Mouse (Mus musculus): ENCODE measurements at regions not wholly inside any gene's neighbourhood (a gene's known extent, or its start where the extent isn't known, plus 50 kb on each side); places are given as distances from the start of the nearest gene placed in this dataset.

DNA sequence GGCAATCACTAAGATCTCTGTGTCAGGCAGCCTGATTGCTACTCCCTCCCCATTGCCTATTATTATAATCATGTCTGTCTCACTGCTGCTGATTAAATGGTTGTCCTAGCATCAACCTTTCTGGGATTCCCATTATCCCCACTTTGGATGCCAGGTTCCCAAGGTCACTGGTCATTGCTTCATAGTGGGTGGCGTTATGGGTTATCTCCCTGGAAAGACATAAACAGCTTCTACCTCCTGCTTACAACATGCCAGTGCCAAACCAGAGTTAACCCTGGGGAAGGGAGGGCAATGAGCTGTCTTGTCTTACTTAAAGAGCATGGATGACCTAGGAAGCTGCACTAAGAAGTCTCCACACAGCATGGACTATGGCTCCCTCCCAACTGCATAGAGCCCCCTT lies 136.9 kb downstream of the Uaca start:
- no peak overlapping the region for H3K4me3 ChIP-seq
- H3K36me3 ChIP-seq (replicated peaks), result no peaks in the 10 kb centered on the region
- H3K4me1 ChIP-seq, result no peaks in the 10 kb centered on the region
- DNase-seq (ENCODE audit: low spot score), result no peak
- H3K27ac ChIP-seq (replicated peaks), result no peak overlapping the region
- WGBS, result 92% methylated on average over 1 of the region's 1 CpGs
- no peaks in the 10 kb centered on the region for H3K9me3 ChIP-seq
- H3K27me3 ChIP-seq (replicated peaks; ENCODE audit: low read depth, poor library complexity, severe bottlenecking), result no peaks in the 10 kb centered on the region

DNA sequence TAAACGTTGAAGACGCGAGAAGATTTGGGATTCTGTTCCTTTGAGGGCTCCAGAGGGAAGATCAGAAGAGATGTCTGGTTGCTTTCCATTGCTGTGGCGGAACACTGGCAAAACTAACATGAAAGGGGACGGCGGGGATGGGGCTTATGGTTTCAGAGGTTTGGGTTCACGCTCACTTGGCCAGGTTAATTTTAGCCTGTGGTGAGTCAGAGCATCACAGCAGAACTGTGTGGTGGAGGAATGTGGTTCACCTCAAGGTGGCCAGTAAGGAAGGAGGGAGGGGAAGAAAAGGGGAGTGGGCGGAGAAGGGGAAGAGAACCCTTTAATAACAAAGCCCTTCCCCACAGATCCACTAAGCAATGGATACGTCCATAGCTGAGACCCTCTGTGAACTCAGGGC lies 142.6 kb downstream of the Uaca start:
- H3K36me3 ChIP-seq (replicated peaks), result no peaks in the 10 kb centered on the region
- 88% methylated on average over 9 of the region's 9 CpGs for WGBS
- 0 out of 2 replicates have a peak, but pooled peaks cover 3% of the 10 kb centered on the region for H3K9me3 ChIP-seq
- H3K27me3 ChIP-seq (replicated peaks; ENCODE audit: low read depth, poor library complexity, severe bottlenecking), result peaks cover 12% of the 10 kb centered on the region; the same call in 1 of the 2 replicates
- DNase-seq (ENCODE audit: low spot score), result no peak
- H3K4me1 ChIP-seq, result peaks cover 18% of the 10 kb centered on the region
- no peak overlapping the region for H3K4me3 ChIP-seq
- H3K27ac ChIP-seq (replicated peaks), result no peak overlapping the region

DNA sequence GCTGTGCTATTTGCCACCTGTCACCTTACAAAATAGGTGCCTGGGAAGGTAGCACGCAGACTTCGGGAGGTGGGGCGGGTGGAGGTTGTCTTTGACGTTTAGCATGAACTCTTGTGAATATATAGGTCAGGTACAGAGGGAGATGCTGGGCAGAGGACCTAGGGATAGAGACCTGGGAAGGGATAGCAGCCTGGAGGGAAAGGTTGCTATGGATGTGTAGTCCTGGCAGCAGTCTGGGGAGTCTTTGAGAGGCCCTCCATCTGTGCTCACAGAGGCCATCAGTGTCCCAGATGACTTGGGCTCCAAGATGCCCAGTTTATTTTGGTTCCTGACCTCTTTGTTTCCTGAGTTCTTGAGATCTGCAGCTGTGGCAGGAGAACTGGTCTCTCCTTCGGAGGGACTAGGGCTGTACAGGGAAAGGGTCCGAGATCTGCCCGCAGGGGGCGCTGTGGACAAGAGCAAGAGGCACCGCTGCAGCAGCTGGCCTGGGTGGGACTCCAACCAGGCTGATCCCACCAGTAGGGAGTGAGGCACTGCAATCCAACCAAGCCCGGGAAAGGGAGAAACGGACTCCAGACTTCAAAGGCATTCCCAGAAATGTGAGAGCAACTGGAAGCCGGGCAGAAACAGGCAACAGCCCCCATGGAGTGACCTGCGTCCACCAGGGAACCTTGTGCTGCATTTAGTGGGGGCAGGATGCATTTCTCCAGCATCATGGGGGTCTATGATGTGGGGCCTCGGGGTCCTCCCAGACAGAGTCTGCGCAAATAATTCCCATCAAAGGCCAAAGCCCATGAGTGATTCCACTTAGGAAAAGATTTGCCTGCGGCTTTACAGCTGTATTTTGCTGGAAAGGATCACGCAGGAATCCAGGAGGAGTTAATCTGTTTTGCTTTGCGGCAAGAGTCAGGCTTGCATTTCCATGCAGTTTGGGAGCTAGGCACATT lies 145.8 kb downstream of the Uaca start:
- Histone ChIP-seq H3K36me3 (replicated peaks) (no peaks in the 10 kb centered on the region), H3K4me1 (peaks cover 21% of the 10 kb centered on the region), H3K4me3 (peak overlapping the region; percentile 29), H3K27ac (replicated peaks) (peak overlapping the region; percentile 57), H3K27me3 (replicated peaks; ENCODE audit: low read depth, poor library complexity, severe bottlenecking) (peaks cover 39% of the 10 kb centered on the region), H3K9me3 (0 out of 2 replicates have a peak, but pooled peaks cover 3% of the 10 kb centered on the region)
- 20% methylated on average over 18 of the region's 18 CpGs for WGBS
- peak; percentile 97 for DNase-seq (ENCODE audit: low spot score)

DNA sequence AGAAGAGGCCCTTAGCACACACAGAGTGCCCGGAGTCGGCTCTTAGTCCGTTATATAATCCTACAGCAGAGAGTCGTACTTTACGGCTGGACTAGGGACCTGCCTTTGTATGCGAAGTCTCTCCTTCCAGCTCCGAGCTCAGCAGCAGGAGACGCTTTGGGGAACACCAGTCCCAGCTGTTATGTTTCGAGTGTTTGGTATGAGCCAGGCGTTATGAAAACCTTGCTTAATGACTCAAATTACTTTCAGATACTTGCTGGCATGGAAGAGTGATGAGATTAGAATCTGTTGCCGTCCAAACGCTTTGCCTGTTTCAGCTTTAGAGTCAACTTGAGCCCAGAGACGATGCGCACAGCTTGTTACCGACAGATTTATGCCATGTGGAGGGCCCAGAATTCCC lies 153.0 kb downstream of the Uaca start:
- Histone ChIP-seq H3K36me3 (replicated peaks) (no peaks in the 10 kb centered on the region), H3K27ac (replicated peaks) (peak overlapping the region; percentile 59), H3K4me3 (no peak overlapping the region), H3K4me1 (peaks cover 49% of the 10 kb centered on the region), H3K9me3 (no peaks in the 10 kb centered on the region), H3K27me3 (replicated peaks; ENCODE audit: low read depth, poor library complexity, severe bottlenecking) (peaks cover 69% of the 10 kb centered on the region)
- WGBS, result 62% methylated on average over 15 of the region's 15 CpGs
- no peak for DNase-seq (ENCODE audit: low spot score)

DNA sequence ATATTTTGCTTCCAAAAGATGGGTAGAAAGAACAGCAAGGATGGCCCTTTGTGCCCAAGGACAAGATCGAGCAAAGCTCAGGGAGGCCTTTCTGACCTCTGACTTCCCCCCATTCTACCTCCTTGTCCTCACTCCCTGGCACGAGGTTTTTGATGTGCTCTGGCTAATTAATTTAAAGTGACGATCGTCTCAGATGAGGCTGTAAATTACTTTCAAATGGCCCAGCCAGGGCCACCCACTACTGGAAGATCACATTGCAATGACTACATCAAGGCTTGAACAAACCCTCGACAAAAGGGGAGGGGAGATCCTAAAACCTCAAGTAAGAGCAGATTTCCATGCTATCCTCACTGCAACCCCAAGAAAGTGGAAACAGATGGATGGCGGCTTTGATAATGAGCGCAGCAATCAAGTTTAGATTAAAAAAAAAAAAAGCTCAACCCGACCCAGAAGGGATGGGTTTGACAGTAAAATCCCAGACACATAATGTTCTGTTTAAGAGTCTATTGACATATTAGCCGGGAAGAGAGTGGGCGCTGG lies 154.3 kb downstream of the Uaca start:
- WGBS, result 30% methylated on average over 10 of the region's 10 CpGs
- H3K4me1 ChIP-seq, result peaks cover 48% of the 10 kb centered on the region
- H3K4me3 ChIP-seq, result no peak overlapping the region
- H3K9me3 ChIP-seq, result no peaks in the 10 kb centered on the region
- H3K27me3 ChIP-seq (replicated peaks; ENCODE audit: low read depth, poor library complexity, severe bottlenecking), result peaks cover 57% of the 10 kb centered on the region
- H3K27ac ChIP-seq (replicated peaks), result peak overlapping the region; percentile 59
- no peaks in the 10 kb centered on the region for H3K36me3 ChIP-seq (replicated peaks)
- peak; percentile 63 for DNase-seq (ENCODE audit: low spot score)

DNA sequence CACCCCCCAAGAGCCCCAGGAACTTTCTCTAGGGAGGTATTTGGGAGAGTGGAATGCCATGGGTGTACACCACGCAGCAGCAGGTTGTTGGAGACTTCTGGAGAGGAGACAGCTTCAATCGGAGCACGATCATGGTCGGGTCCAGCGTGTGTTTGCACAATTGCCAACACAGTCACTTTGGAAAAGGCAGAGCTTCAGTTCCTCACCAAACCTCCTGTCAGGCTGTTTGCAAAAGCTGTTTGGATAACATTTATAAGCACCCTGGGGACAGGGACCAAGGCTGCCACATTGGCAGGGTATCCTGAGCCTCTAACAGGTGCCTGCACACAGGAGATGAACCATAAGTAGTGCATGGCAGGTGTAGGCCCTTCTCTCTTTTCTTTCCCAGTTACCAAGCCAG lies 155.8 kb downstream of the Uaca start:
- Histone ChIP-seq H3K4me3 (no peak overlapping the region), H3K4me1 (peaks cover 48% of the 10 kb centered on the region), H3K27me3 (replicated peaks; ENCODE audit: low read depth, poor library complexity, severe bottlenecking) (peaks cover 41% of the 10 kb centered on the region), H3K27ac (replicated peaks) (no peak overlapping the region), H3K9me3 (no peaks in the 10 kb centered on the region), H3K36me3 (replicated peaks) (no peaks in the 10 kb centered on the region)
- WGBS, result 91% methylated on average over 5 of the region's 5 CpGs
- DNase-seq (ENCODE audit: low spot score), result no peak

DNA sequence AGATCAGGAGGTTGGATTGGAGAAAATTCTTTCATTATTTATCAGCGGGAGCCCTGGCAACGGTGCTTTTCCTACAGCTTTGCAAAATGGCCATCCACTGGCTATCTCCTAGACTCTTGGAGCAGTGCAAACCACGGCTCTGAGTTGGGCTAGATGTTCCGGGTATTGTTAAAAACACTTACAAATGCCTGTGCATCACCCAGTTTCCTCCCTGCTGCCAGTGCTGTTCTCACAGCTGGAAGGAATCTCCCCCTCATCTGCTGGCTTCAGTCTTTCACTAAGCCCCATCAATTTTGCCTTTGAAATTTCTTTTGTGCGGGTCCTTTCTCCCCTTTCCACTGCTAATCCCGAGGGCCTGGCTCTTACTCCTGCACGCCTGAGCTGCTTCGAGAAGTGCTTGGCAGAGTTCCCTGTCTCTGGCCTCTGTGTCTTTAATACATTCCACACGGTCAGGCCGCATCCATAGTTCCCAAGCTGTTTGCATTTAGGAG lies 156.8 kb downstream of the Uaca start:
- no peaks in the 10 kb centered on the region for H3K36me3 ChIP-seq (replicated peaks)
- WGBS, result 17% methylated on average over 10 of the region's 10 CpGs
- H3K4me1 ChIP-seq, result peaks cover 48% of the 10 kb centered on the region
- H3K4me3 ChIP-seq, result no peak overlapping the region
- H3K27ac ChIP-seq (replicated peaks), result peak overlapping the region; percentile 73
- no peaks in the 10 kb centered on the region for H3K9me3 ChIP-seq
- peak; percentile 58 for DNase-seq (ENCODE audit: low spot score)
- peaks cover 32% of the 10 kb centered on the region for H3K27me3 ChIP-seq (replicated peaks; ENCODE audit: low read depth, poor library complexity, severe bottlenecking)

DNA sequence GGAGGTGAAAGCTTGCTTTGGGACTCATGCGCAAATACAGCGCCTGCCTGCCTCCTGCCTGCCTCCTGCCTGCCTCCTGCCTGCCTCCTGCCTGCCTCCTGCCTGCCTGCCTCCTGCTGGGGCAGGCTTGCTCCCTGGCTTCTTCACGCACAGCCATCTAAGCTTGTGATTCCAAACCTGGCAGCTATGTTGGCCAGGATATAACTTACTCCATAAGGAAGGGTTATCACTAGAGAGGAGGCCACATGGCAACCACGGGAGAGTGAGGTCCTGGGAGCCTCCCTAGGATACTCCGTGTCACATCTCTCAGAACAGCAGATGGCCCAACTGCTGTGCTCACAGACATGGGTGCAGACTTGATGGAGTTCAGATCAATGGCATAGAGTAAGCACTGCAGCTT lies 163.1 kb downstream of the Uaca start:
- Histone ChIP-seq H3K9me3 (no peaks in the 10 kb centered on the region), H3K36me3 (replicated peaks) (no peaks in the 10 kb centered on the region)
- 53% methylated on average over 5 of the region's 5 CpGs for WGBS

DNA sequence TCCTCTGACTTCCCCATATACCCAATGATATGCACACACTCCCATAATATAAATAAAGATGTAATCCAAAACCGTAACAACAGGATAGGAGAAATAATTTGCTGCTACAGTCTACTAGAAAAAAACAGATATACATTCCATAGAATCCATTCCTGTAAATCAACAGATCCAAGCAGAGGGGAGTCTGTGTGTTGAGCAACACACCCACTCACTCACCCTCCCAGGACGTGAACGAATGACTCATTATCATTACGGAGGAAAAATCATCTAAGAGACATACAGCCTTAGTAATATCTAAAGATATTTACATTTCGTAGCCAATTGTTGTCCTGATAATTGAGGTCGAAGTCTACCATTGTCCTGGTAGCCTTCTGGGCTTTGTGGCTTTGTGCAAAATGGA lies 165.2 kb downstream of the Uaca start:
- Histone ChIP-seq H3K9me3 (no peaks in the 10 kb centered on the region), H3K36me3 (replicated peaks) (no peaks in the 10 kb centered on the region), H3K27ac (replicated peaks) (no peak overlapping the region), H3K4me3 (no peak overlapping the region), H3K27me3 (replicated peaks; ENCODE audit: low read depth, poor library complexity, severe bottlenecking) (peaks cover 6% of the 10 kb centered on the region; the same call in 1 of the 2 replicates), H3K4me1 (peaks cover 20% of the 10 kb centered on the region; the same call in 1 of the 2 replicates)
- no peak for DNase-seq (ENCODE audit: low spot score)
- 89% methylated on average over 6 of the region's 6 CpGs for WGBS

More for the DNA sequence above, 163.1 kb downstream of the Uaca start:
- no peak for DNase-seq (ENCODE audit: low spot score)
- Histone ChIP-seq H3K4me1 (peaks cover 15% of the 10 kb centered on the region; the same call in 1 of the 2 replicates), H3K27ac (replicated peaks) (no peak overlapping the region), H3K27me3 (replicated peaks; ENCODE audit: low read depth, poor library complexity, severe bottlenecking) (peaks cover 6% of the 10 kb centered on the region; the same call in 1 of the 2 replicates), H3K4me3 (no peak overlapping the region)

DNA sequence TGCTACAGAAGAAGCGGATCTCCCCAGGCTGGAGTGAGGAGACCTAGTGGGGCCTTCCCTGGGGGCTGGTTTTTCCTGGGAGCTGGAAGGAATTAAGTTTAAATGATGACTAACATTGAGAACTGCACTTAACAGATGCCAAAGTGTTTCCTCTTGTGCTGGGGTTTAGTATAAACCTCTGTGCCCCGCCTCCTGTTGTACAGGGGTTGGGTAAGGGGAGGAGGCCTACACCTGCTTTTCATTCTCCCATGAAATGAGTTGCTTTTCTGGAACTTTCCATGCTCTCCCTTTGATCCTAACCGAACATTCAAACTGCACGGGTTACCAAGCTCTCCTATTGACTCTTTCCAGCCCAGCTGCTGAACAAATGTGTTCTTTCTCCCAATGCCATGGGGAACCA lies 167.7 kb downstream of the Uaca start:
- Histone ChIP-seq H3K27ac (replicated peaks) (no peak overlapping the region; the same call in 1 of the 2 replicates), H3K27me3 (replicated peaks; ENCODE audit: low read depth, poor library complexity, severe bottlenecking) (peaks cover 9% of the 10 kb centered on the region; the same call in 1 of the 2 replicates), H3K4me1 (peaks cover 26% of the 10 kb centered on the region; the same call in 1 of the 2 replicates), H3K9me3 (no peaks in the 10 kb centered on the region), H3K4me3 (no peak overlapping the region), H3K36me3 (replicated peaks) (no peaks in the 10 kb centered on the region)
- 71% methylated on average over 4 of the region's 4 CpGs for WGBS
- no peak for DNase-seq (ENCODE audit: low spot score)

DNA sequence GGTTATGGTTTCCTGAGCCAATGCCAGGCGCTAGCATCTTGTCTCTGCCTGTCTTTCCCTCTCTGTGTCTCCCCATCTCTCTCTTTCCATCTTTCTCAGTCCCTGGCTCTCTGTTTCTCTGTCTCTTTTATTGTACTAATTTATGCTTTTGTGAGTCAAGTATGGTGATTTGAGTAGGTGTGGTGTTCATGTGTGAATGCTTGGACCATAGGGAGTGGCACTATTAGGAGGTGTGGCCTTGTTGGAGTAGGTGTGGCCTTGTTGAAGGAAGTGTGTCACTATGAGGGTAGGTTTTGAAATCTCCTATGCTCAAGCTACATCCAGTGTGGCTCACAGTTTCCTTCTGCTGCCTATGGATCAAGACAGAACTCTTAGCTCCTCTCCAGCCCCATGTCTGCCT lies 171.3 kb downstream of the Uaca start:
- Histone ChIP-seq H3K27me3 (replicated peaks; ENCODE audit: low read depth, poor library complexity, severe bottlenecking) (0 out of 2 replicates have a peak, but pooled peaks cover 3% of the 10 kb centered on the region), H3K9me3 (no peaks in the 10 kb centered on the region), H3K27ac (replicated peaks) (no peak overlapping the region), H3K4me1 (peaks cover 32% of the 10 kb centered on the region), H3K36me3 (replicated peaks) (no peaks in the 10 kb centered on the region), H3K4me3 (no peak overlapping the region)
- WGBS, result 84% methylated on average over 1 of the region's 1 CpGs
- no peak for DNase-seq (ENCODE audit: low spot score)

DNA sequence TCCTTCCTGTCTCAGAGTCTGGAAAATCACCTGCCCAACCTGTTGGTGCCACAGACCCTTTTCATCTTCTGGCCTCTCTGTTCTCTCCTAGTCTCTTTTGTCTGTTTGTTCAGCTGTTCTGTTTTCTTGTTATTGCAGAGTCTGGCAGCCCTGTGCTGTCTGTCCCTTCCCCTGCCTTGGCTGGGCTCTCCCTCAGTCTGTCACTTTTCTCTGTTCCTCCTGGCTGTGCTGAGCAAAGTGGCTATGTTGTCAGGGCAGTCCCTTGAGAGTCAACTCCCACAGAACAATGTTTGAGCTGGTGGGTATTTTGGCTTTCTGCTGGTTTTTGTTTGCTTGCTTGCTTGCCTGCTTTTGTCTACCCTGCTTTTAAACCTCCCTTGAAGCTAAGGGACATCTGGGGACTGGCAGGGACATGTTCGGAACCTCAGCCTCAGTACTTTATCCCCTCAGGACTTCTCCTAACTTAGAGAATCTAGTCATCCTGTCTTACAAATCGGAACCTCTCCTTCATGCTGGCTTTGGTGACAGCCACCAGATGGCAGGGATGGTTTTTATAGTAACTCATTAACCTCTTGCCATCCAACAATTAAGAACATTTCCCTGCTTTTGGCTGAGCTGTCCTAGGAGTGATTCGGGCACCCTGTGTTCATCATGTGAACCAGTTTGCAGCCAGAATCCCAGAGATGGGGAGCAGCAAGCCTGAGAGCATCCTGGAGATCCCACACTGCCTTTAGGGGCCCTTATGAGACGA lies 174.1 kb downstream of the Uaca start:
- H3K27me3 ChIP-seq (replicated peaks; ENCODE audit: low read depth, poor library complexity, severe bottlenecking), result 0 out of 2 replicates have a peak, but pooled peaks cover 10% of the 10 kb centered on the region
- H3K27ac ChIP-seq (replicated peaks), result no peak overlapping the region
- H3K9me3 ChIP-seq, result no peaks in the 10 kb centered on the region
- H3K36me3 ChIP-seq (replicated peaks), result no peaks in the 10 kb centered on the region
- DNase-seq (ENCODE audit: low spot score), result no peak
- peaks cover 27% of the 10 kb centered on the region for H3K4me1 ChIP-seq
- WGBS, result 41% methylated on average over 4 of the region's 4 CpGs
- H3K4me3 ChIP-seq, result no peak overlapping the region
